Mouse (Mus musculus): ENCODE measurements at regions not wholly inside any gene's neighbourhood (a gene's known extent, or its start where the extent isn't known, plus 50 kb on each side); places are given as distances from the start of the nearest gene placed in this dataset.

GRCm38 (mm10) chr2:172660479-172660878, 111.1 kb downstream of the Tfap2c start:
- Histone ChIP-seq H3K27me3 (ENCODE audit: insufficient read depth, low read length) (peaks cover 7% of the 10 kb centered on the region; the same call in 1 of the 2 replicates), H3K9me3 (ENCODE audit: low read length) (no peaks in the 10 kb centered on the region), H3K9ac (replicated peaks) (no peak overlapping the region), H3K27ac (ENCODE audit: low read depth) (no peak overlapping the region), H3K4me1 (ENCODE audit: insufficient read depth) (no peaks in the 10 kb centered on the region), H3K4me2 (ENCODE audit: low read depth, low read length) (no peak overlapping the region), H3K36me3 (replicated peaks; ENCODE audit: insufficient read depth, low read length) (no peaks in the 10 kb centered on the region), H3K4me3 (ENCODE audit: low read depth, low read length) (no peak overlapping the region)
- DNase-seq (no peak), ATAC-seq (no peak)
- TF ChIP-seq EP300 (IDR thresholded peaks at IDR 0.05; ENCODE audit: low read depth) (no peak), CTCF (IDR thresholded peaks at IDR 0.05; ENCODE audit: low read depth) (no peak)
- WGBS (ENCODE audit: insufficient replicate concordance), result 68% methylated on average over 10 of the region's 10 CpGs

DNA sequence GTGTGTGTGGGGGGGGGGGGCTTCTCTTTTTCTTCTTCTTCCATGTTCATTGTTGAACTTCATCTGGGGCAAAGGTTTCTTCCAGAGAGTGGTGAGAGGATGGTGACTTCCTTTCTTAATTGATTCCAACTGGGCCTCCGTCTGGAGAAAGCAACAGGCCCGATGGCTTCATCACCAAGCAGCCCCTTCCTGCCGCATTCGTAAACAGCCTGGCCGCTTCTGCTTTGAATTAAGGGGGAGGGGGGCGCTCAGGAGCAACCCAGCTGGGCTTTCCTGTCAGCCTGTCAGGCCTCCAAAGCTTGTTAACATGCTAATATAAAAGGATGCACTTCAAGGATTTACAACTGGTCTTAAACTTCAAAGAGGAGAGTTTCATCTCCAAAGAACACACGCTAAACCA, 111.5 kb downstream of the Tfap2c start:
- TF ChIP-seq EP300 (IDR thresholded peaks at IDR 0.05; ENCODE audit: low read depth) (no peak), CTCF (IDR thresholded peaks at IDR 0.05; ENCODE audit: low read depth) (no peak)
- Histone ChIP-seq H3K36me3 (replicated peaks; ENCODE audit: insufficient read depth, low read length) (no peaks in the 10 kb centered on the region), H3K4me2 (ENCODE audit: low read depth, low read length) (no peak overlapping the region), H3K27me3 (ENCODE audit: insufficient read depth, low read length) (peaks cover 7% of the 10 kb centered on the region; the same call in 1 of the 2 replicates), H3K4me3 (ENCODE audit: low read depth, low read length) (no peak overlapping the region), H3K9ac (replicated peaks) (no peak overlapping the region), H3K4me1 (ENCODE audit: insufficient read depth) (no peaks in the 10 kb centered on the region), H3K27ac (ENCODE audit: low read depth) (no peak overlapping the region), H3K9me3 (ENCODE audit: low read length) (no peaks in the 10 kb centered on the region)
- WGBS (ENCODE audit: insufficient replicate concordance), result 14% methylated on average over 7 of the region's 7 CpGs
- ATAC-seq (no peak), DNase-seq (no peak)

DNA sequence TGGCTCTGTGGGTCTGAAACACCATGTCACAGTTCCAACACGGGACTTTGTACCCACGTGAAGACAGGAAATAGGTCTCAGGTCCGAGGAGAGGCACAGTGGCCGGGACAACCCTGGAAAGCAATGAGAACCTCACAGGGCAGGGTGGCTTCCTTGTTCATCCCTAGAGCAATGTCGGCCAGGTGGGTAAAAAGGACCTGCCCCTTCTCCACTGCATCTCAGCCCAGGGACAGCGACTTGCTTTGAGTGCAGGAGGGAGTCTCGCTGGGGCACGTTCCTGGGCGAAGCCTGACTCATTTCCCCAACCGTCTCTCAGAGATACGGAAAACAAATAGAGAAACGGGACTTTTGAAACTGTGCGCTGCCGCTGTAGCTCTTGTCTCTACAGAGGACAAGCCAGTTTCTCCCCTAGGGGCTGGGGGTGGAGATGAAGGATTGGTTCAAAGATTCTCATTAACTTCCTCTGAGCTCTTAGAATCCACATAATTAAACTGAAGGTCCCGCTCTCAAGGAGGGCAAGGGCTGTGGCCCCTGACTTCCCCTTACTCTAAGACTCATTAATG, 112.1 kb downstream of the Tfap2c start:
- ATAC-seq (no peak), DNase-seq (no peak)
- Histone ChIP-seq H3K9me3 (ENCODE audit: low read length) (no peaks in the 10 kb centered on the region), H3K4me3 (ENCODE audit: low read depth, low read length) (no peak overlapping the region), H3K9ac (replicated peaks) (no peak overlapping the region), H3K36me3 (replicated peaks; ENCODE audit: insufficient read depth, low read length) (no peaks in the 10 kb centered on the region), H3K4me1 (ENCODE audit: insufficient read depth) (no peaks in the 10 kb centered on the region), H3K4me2 (ENCODE audit: low read depth, low read length) (no peak overlapping the region), H3K27me3 (ENCODE audit: insufficient read depth, low read length) (peaks cover 7% of the 10 kb centered on the region; the same call in 1 of the 2 replicates), H3K27ac (ENCODE audit: low read depth) (no peak overlapping the region)
- 3% methylated on average over 15 of the region's 15 CpGs for WGBS (ENCODE audit: insufficient replicate concordance)
- TF ChIP-seq CTCF (IDR thresholded peaks at IDR 0.05; ENCODE audit: low read depth) (no peak), EP300 (IDR thresholded peaks at IDR 0.05; ENCODE audit: low read depth) (no peak)

GRCm38 (mm10) chr2:172662165-172662564, 112.8 kb downstream of the Tfap2c start:
- WGBS (ENCODE audit: insufficient replicate concordance), result 55% methylated on average over 11 of the region's 11 CpGs
- no peak overlapping the region for H3K4me2 ChIP-seq (ENCODE audit: low read depth, low read length)
- no peaks in the 10 kb centered on the region for H3K4me1 ChIP-seq (ENCODE audit: insufficient read depth)
- DNase-seq, result no peak
- H3K36me3 ChIP-seq (replicated peaks; ENCODE audit: insufficient read depth, low read length), result no peaks in the 10 kb centered on the region
- no peaks in the 10 kb centered on the region for H3K9me3 ChIP-seq (ENCODE audit: low read length)
- H3K27ac ChIP-seq (ENCODE audit: low read depth), result no peak overlapping the region
- no peak for ATAC-seq
- no peak overlapping the region for H3K4me3 ChIP-seq (ENCODE audit: low read depth, low read length)
- H3K9ac ChIP-seq (replicated peaks), result no peak overlapping the region
- H3K27me3 ChIP-seq (ENCODE audit: insufficient read depth, low read length), result peaks cover 7% of the 10 kb centered on the region; the same call in 1 of the 2 replicates
- TF ChIP-seq CTCF (IDR thresholded peaks at IDR 0.05; ENCODE audit: low read depth), result no peak
- TF ChIP-seq EP300 (IDR thresholded peaks at IDR 0.05; ENCODE audit: low read depth), result no peak

DNA sequence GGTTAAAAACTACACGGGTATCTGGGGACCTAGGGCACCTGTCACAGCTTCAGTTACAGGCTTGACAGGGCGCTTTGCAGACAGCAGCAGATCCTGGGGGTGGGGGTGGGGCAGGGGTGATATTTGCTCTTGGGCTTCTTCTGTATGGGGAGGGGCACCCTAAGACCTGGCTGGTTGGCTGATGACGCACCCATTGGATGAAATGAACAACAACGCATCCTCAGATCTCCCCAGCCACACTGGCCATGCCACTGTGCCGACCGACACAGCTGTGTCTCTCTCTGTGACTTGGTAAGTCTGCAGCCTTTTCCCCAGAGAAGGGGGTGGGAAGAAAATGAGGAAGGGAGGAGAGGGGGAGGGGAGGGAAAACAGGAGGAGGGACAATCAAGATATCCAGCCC, 114.3 kb downstream of the Tfap2c start:
- ATAC-seq, result no peak

GRCm38 (mm10) chr2:172673081-172673480, 123.7 kb downstream of the Tfap2c start:
- Histone ChIP-seq H3K4me2 (ENCODE audit: low read depth, low read length) (no peak overlapping the region), H3K27ac (ENCODE audit: low read depth) (no peak overlapping the region), H3K4me3 (ENCODE audit: low read depth, low read length) (no peak overlapping the region), H3K36me3 (replicated peaks; ENCODE audit: insufficient read depth, low read length) (no peaks in the 10 kb centered on the region), H3K4me1 (ENCODE audit: insufficient read depth) (no peaks in the 10 kb centered on the region), H3K9me3 (ENCODE audit: low read length) (no peaks in the 10 kb centered on the region), H3K27me3 (ENCODE audit: insufficient read depth, low read length) (no peaks in the 10 kb centered on the region), H3K9ac (replicated peaks) (no peak overlapping the region)
- DNase-seq, result no peak
- ATAC-seq, result no peak
- 17% methylated on average over 2 of the region's 2 CpGs for WGBS (ENCODE audit: insufficient replicate concordance)
- TF ChIP-seq EP300 (IDR thresholded peaks at IDR 0.05; ENCODE audit: low read depth) (no peak), CTCF (IDR thresholded peaks at IDR 0.05; ENCODE audit: low read depth) (no peak)

More for the DNA sequence above, 114.3 kb downstream of the Tfap2c start:
- no peak for DNase-seq
- no peaks in the 10 kb centered on the region for H3K36me3 ChIP-seq (replicated peaks; ENCODE audit: insufficient read depth, low read length)
- no peaks in the 10 kb centered on the region for H3K4me1 ChIP-seq (ENCODE audit: insufficient read depth)
- no peak overlapping the region for H3K4me3 ChIP-seq (ENCODE audit: low read depth, low read length)
- peaks cover 7% of the 10 kb centered on the region; the same call in 1 of the 2 replicates for H3K27me3 ChIP-seq (ENCODE audit: insufficient read depth, low read length)
- H3K9me3 ChIP-seq (ENCODE audit: low read length), result no peaks in the 10 kb centered on the region
- no peak overlapping the region for H3K27ac ChIP-seq (ENCODE audit: low read depth)
- no peak for TF ChIP-seq EP300 (IDR thresholded peaks at IDR 0.05; ENCODE audit: low read depth)
- TF ChIP-seq CTCF (IDR thresholded peaks at IDR 0.05; ENCODE audit: low read depth), result no peak
- H3K9ac ChIP-seq (replicated peaks), result no peak overlapping the region
- H3K4me2 ChIP-seq (ENCODE audit: low read depth, low read length), result no peak overlapping the region
- WGBS (ENCODE audit: insufficient replicate concordance), result 11% methylated on average over 6 of the region's 6 CpGs

Data from liver, postnatal 0 days (tissue).